Mouse (Mus musculus): ENCODE data around the gene Gga2. TPM values are rescaled to one million over a fixed set of nuclear protein-coding genes. Genes with fewer than 3 reads are reported as not detected.

The Gga2 gene
- 160 and 166 TPM in 2 replicates for polyA plus RNA-seq (2016; fragmentation: Nextera tagmentation; extraction: Ambion mirVana)

GRCm38 (mm10) chr7:122020667-122021354 lies at the start of gene Gga2:
TSS of gene Gga2 (minus strand) at chr7:122021222.
- H3K4me1 ChIP-seq (replicated peaks): peaks cover 27% of the 10 kb centered on the region
- peak within 1 kb of the TSS; percentile 67 for H3K4me2 ChIP-seq
- under 1% methylated on average over 50 of the region's 50 CpGs for WGBS
- H3K27me3 ChIP-seq: no peaks in the 10 kb centered on the region
- peak; percentile 79 for ATAC-seq (ENCODE audit: insufficient number of reproducible peaks, insufficient read depth, low FRiP score, low TSS enrichment, low read depth)
- H3K9me3 ChIP-seq: no peaks in the 10 kb centered on the region
- H3K27ac ChIP-seq: peak within 1 kb of the TSS; percentile 90
- peak within 1 kb of the TSS; percentile 80 for H3K4me3 ChIP-seq (replicated peaks)
- peaks cover 5% of the 10 kb centered on the region; the same call in 1 of the 2 replicates for H3K36me3 ChIP-seq
- H3K9ac ChIP-seq (replicated peaks): peak within 1 kb of the TSS; percentile 89

GRCm38 (mm10) chr7:122067517-122068381 lies 46.7 kb upstream of the Gga2 start:
- Histone ChIP-seq H3K36me3 (peaks cover 39% of the 10 kb centered on the region), H3K4me3 (replicated peaks) (peak overlapping the region; percentile 99), H3K9me3 (no peaks in the 10 kb centered on the region), H3K27ac (peak overlapping the region; percentile 93), H3K4me1 (replicated peaks) (peaks cover 27% of the 10 kb centered on the region), H3K27me3 (no peaks in the 10 kb centered on the region), H3K9ac (replicated peaks) (peak overlapping the region; percentile 98), H3K4me2 (peak overlapping the region; percentile 81)
- whole genome bisulfite sequencing: 1% methylated on average over 55 of the region's 58 CpGs
- ATAC-seq (ENCODE audit: insufficient number of reproducible peaks, insufficient read depth, low FRiP score, low TSS enrichment, low read depth): peak; percentile 53

- Histone ChIP-seq H3K9me3 (no peaks in the 10 kb centered on the region), H3K9ac (replicated peaks) (peak within 1 kb of the TSS; percentile 98), H3K4me2 (peak within 1 kb of the TSS; percentile 81), H3K4me3 (replicated peaks) (peak within 1 kb of the TSS; percentile 99), H3K27me3 (no peaks in the 10 kb centered on the region), H3K4me1 (replicated peaks) (peaks cover 27% of the 10 kb centered on the region), H3K27ac (peak within 1 kb of the TSS; percentile 93), H3K36me3 (peaks cover 39% of the 10 kb centered on the region)
- ATAC-seq (ENCODE audit: insufficient number of reproducible peaks, insufficient read depth, low FRiP score, low TSS enrichment, low read depth): peak; percentile 98
- WGBS: under 1% methylated on average over 51 of the region's 60 CpGs
These were observed 46.0 kb upstream of the Gga2 start, which contains the start of the genes Ubfd1 and Ears2 for GRCm38 (mm10) chr7:122066945-122067516. TSS of gene Ubfd1 (plus strand) at chr7:122067175. TSS of gene Ears2 (minus strand) at chr7:122067263.

- ATAC-seq (ENCODE audit: insufficient number of reproducible peaks, insufficient read depth, low FRiP score, low TSS enrichment, low read depth): no peak; the same call in 1 of the 2 replicates
These were observed 45.3 kb upstream of the Gga2 start for GRCm38 (mm10) chr7:122066102-122066944.

GRCm38 (mm10) chr7:122065656-122066055 lies 44.6 kb upstream of the Gga2 start:
- Histone ChIP-seq H3K4me3 (replicated peaks) (peak overlapping the region; percentile 99; the same call in 1 of the 2 replicates), H3K4me2 (peak overlapping the region; percentile 81), H3K27me3 (no peaks in the 10 kb centered on the region), H3K4me1 (replicated peaks) (peaks cover 27% of the 10 kb centered on the region), H3K9ac (replicated peaks) (no peak overlapping the region), H3K27ac (no peak overlapping the region), H3K9me3 (no peaks in the 10 kb centered on the region), H3K36me3 (peaks cover 33% of the 10 kb centered on the region)
- WGBS: 74% methylated on average over 1 of the region's 1 CpGs
- ATAC-seq (ENCODE audit: insufficient number of reproducible peaks, insufficient read depth, low FRiP score, low TSS enrichment, low read depth): no peak

More at GRCm38 (mm10) chr7:122066102-122066944, 45.3 kb upstream of the Gga2 start:
- Histone ChIP-seq H3K4me2 (peak overlapping the region; percentile 81), H3K27ac (peak overlapping the region; percentile 93), H3K4me1 (replicated peaks) (peaks cover 27% of the 10 kb centered on the region), H3K4me3 (replicated peaks) (peak overlapping the region; percentile 99), H3K36me3 (peaks cover 38% of the 10 kb centered on the region), H3K27me3 (no peaks in the 10 kb centered on the region), H3K9ac (replicated peaks) (peak overlapping the region; percentile 98), H3K9me3 (no peaks in the 10 kb centered on the region)
- WGBS: 21% methylated on average over 31 of the region's 31 CpGs

- H3K4me1 ChIP-seq (replicated peaks): no peaks in the 10 kb centered on the region
- WGBS: 87% methylated on average over 5 of the region's 5 CpGs
- no peaks in the 10 kb centered on the region for H3K9me3 ChIP-seq
- H3K4me3 ChIP-seq (replicated peaks): no peak overlapping the region
- H3K4me2 ChIP-seq: no peak overlapping the region
- no peak for ATAC-seq (ENCODE audit: insufficient number of reproducible peaks, insufficient read depth, low FRiP score, low TSS enrichment, low read depth)
- no peaks in the 10 kb centered on the region for H3K27me3 ChIP-seq
- no peak overlapping the region for H3K27ac ChIP-seq
- H3K36me3 ChIP-seq: peaks cover 55% of the 10 kb centered on the region
- no peak overlapping the region for H3K9ac ChIP-seq (replicated peaks)
These were observed 35.6 kb upstream of the Gga2 start for GRCm38 (mm10) chr7:122056633-122057032.

GRCm38 (mm10) chr7:122050834-122051233 lies 29.8 kb upstream of the Gga2 start:
- ATAC-seq (ENCODE audit: insufficient number of reproducible peaks, insufficient read depth, low FRiP score, low TSS enrichment, low read depth): no peak
- WGBS: 67% methylated on average over 1 of the region's 1 CpGs
- H3K36me3 ChIP-seq: peaks cover 64% of the 10 kb centered on the region

GRCm38 (mm10) chr7:122048191-122048590 lies 27.2 kb upstream of the Gga2 start:
- Histone ChIP-seq H3K4me3 (replicated peaks) (no peak overlapping the region), H3K4me2 (no peak overlapping the region), H3K36me3 (peaks cover 50% of the 10 kb centered on the region), H3K4me1 (replicated peaks) (no peaks in the 10 kb centered on the region), H3K27me3 (no peaks in the 10 kb centered on the region), H3K9me3 (no peaks in the 10 kb centered on the region), H3K9ac (replicated peaks) (no peak overlapping the region), H3K27ac (no peak overlapping the region)
- 95% methylated on average over 9 of the region's 9 CpGs for WGBS
- ATAC-seq (ENCODE audit: insufficient number of reproducible peaks, insufficient read depth, low FRiP score, low TSS enrichment, low read depth): no peak

More at GRCm38 (mm10) chr7:122050834-122051233, 29.8 kb upstream of the Gga2 start:
- Histone ChIP-seq H3K27ac (no peak overlapping the region), H3K4me3 (replicated peaks) (no peak overlapping the region), H3K4me2 (no peak overlapping the region), H3K9me3 (no peaks in the 10 kb centered on the region), H3K27me3 (no peaks in the 10 kb centered on the region), H3K9ac (replicated peaks) (no peak overlapping the region), H3K4me1 (replicated peaks) (no peaks in the 10 kb centered on the region)

GRCm38 (mm10) chr7:122046813-122047212 lies 25.8 kb upstream of the Gga2 start:
- Histone ChIP-seq H3K4me1 (replicated peaks) (no peaks in the 10 kb centered on the region), H3K4me2 (no peak overlapping the region), H3K27ac (no peak overlapping the region), H3K27me3 (no peaks in the 10 kb centered on the region), H3K36me3 (peaks cover 55% of the 10 kb centered on the region), H3K4me3 (replicated peaks) (no peak overlapping the region), H3K9ac (replicated peaks) (no peak overlapping the region), H3K9me3 (no peaks in the 10 kb centered on the region)
- 92% methylated on average over 2 of the region's 2 CpGs for WGBS
- no peak for ATAC-seq (ENCODE audit: insufficient number of reproducible peaks, insufficient read depth, low FRiP score, low TSS enrichment, low read depth)

- no peak overlapping the region for H3K27ac ChIP-seq
- 91% methylated on average over 1 of the region's 1 CpGs for WGBS
- ATAC-seq (ENCODE audit: insufficient number of reproducible peaks, insufficient read depth, low FRiP score, low TSS enrichment, low read depth): no peak
- no peak overlapping the region for H3K4me3 ChIP-seq (replicated peaks)
- no peaks in the 10 kb centered on the region for H3K4me1 ChIP-seq (replicated peaks)
- H3K36me3 ChIP-seq: peaks cover 52% of the 10 kb centered on the region
- H3K27me3 ChIP-seq: no peaks in the 10 kb centered on the region
- H3K9ac ChIP-seq (replicated peaks): no peak overlapping the region
- H3K9me3 ChIP-seq: no peaks in the 10 kb centered on the region
- H3K4me2 ChIP-seq: no peak overlapping the region
These were observed 24.7 kb upstream of the Gga2 start for GRCm38 (mm10) chr7:122045711-122046110.
